Mouse (Mus musculus) embryonic stem cell, embryonic (primary cell): ENCODE data around the gene Nr2c1.

Experiments used
- CTCF ChIA-PET, 4 experiments: fragments of 300-600 bp in 2 of 4; fragments of 350-600 bp in 2 of 4; sonication (Branson Sonifier 250); formaldehyde crosslinking; loops; one replicate each; lab custom pipeline; 2022; ENCODE audit warnings: inconsistent platforms in 2 of 4; lab: Charles Lee
- POLR2A ChIA-PET, 4 experiments: fragments of 300-600 bp in 2 of 4; fragments of 350-600 bp in 2 of 4; sonication (Branson Sonifier 250); formaldehyde crosslinking; loops; one replicate each; lab custom pipeline; 2022; ENCODE audit warnings: antibody characterized with exemption in 4 of 4, inconsistent platforms in 1 of 4; lab: Charles Lee

The Nr2c1 gene

DNA sequence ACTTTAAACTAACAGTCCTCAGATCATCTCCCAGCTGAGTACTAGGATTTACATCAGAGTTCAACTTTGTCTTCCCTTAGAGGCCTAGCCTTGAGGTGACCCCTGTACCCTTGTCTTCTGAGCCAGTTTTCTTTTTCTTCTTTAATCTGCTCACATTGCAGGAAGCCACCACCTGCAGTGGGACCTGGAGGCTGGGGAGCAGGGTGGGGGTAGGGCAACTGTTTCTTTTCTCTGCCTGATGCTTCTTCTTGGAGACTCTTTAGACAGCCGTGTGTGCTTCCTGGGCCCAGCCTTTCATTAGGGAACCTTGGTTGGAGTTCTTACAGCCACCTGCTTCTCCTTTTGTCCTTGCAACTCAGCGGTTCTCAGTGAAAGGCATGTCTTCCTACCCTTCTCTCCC lies 93.5 kb downstream of the Nr2c1 start:
- CTCF ChIA-PET: interaction anchor here in 2 of 4 experiments (0.6 to 1.7 kb wide), 5 partner anchors 8 to 1717 kb away, joined by 3 to 6 read pairs (median 3); no protein-coding TSS in a partner anchor

More for the DNA sequence above, 93.5 kb downstream of the Nr2c1 start:
- POLR2A ChIA-PET: interaction anchor here in 1 of 4 experiments (1.2 kb wide), 1 partner anchor 11 kb away, joined by 3 read pairs; no protein-coding TSS in a partner anchor
